Mouse (Mus musculus) spleen, adult 2 months (tissue): ENCODE measurements at regions not wholly inside any gene's neighbourhood (a gene's known extent, or its start where the extent isn't known, plus 50 kb on each side); places are given as distances from the start of the nearest gene placed in this dataset.

Source experiments
- CTCF ChIP-seq: fragments of 200-500 bp; IDR thresholded peaks from 2 replicates; pipeline ENCODE4 v1.5.1; 2011; ENCODE audit warnings: mild to moderate bottlenecking, inconsistent platforms; ENCODE audit not compliant: insufficient read depth, insufficient read length, insufficient replicate concordance; ENCODE audit errors: extremely low read depth
- POLR2A ChIP-seq: fragments of 200-500 bp; IDR thresholded peaks from 2 replicates; pipeline ENCODE4 v1.6.1; 2011; ENCODE audit warnings: low read depth, low read length, inconsistent platforms

DNA sequence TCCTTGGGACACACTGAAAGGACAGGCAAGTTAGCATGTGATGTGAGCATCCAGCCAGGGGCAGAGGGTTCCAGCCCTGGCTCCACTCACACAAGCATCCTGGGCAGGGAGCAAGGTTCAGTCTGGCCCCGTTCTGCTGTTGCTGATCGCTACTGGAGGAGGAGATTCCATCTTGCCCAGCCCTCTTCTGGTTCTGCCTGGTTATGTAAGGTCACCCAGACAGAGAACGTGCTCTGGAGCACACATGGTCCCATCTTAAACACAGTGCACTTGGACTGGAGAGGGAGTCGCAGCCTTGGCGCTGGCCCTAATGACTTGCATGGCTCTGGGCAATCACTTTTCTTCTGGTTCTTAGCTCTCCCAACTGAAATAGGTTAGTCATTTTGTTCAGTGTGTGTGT, 96.2 kb upstream of the Tnp1 start:
- TF ChIP-seq POLR2A (no peak), CTCF (no peak)
